Mouse (Mus musculus): ENCODE data around the gene Senp5. TPM values are rescaled to one million over a fixed set of nuclear protein-coding genes. Genes with fewer than 3 reads are reported as not detected.
"Not testable (repeated sequence)": the region's sequence is repeated elsewhere in the genome, so short reads cannot be mapped to it uniquely, and the experiment has no call there.

Gene Senp5
- polyA plus RNA-seq, 1 experiment, result 4.3 TPM

DNA sequence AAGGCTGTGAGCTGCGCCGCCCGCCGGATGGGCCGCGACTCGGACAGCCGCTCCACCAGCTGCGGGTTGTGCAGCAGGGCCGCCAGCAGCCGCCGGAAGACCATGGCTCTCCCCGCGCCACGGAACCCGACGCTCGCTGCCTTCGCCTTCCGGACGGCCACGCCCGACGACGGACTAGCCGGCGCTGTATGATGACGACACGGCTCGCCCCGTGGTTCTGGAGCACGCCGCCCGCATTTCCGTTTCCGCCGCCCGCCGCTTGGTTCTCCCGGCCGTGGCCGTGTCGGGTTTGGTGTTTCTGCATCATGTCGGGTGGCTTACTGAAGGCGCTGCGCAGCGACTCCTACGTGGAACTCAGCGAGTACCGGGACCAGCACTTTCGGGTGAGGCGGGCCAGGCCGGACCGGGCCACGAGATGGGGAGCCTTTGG, 54.7 kb downstream of the Senp5 start, which contains the start of the genes 0610012G03Rik and Ncbp2:
0610012G03Rik (minus strand) TSS at position 150 of the 430 bp plus-strand sequence.
Ncbp2 (plus strand) TSS at position 169 of the 430 bp plus-strand sequence.
- Histone ChIP-seq H3K27me3 (ENCODE audit: control insufficient read depth, insufficient read depth, low read length) (no peaks in the 10 kb centered on the region), H3K4me3 (ENCODE audit: control insufficient read depth, low read depth, low read length) (peak within 1 kb of the TSS; percentile 99), H3K36me3 (ENCODE audit: control insufficient read depth, insufficient read depth, low read length) (no peaks in the 10 kb centered on the region), H3K27ac (ENCODE audit: control insufficient read depth, insufficient read depth, low read depth, low read length) (peak within 1 kb of the TSS; percentile 85), H3K4me1 (ENCODE audit: control insufficient read depth, insufficient read depth, low read length) (no peaks in the 10 kb centered on the region; the same call in 1 of the 2 replicates)
- TF ChIP-seq POLR2A (IDR thresholded peaks at IDR 0.05; ENCODE audit: control insufficient read depth, low read depth, low read length) (peak; percentile 90), CTCF (IDR thresholded peaks at IDR 0.05; ENCODE audit: control insufficient read depth, insufficient read depth, insufficient replicate concordance, low read depth, low read length) (no peak)

DNA sequence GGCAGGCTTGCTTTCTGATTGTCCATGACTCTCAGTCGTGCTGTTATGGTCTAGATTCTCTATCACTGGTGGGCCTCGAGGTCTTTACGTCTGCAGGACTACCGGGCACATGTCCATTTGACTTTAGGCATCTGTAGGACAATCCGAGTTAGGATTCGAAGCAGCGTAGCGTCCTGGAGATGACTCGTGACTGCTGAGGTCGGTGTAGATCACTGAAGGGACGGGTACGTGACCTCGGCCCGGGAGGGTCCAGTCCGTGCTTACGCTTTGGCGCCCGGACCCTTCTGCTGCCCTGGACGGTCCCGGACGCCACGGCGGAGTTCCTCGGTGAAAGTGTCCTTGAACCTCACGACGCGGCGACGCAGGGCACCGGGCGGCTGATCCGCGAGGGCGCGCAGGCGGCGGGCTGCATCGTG, 55.2 kb downstream of the Senp5 start:
- no peak for TF ChIP-seq CTCF (IDR thresholded peaks at IDR 0.05; ENCODE audit: control insufficient read depth, insufficient read depth, insufficient replicate concordance, low read depth, low read length)
- TF ChIP-seq POLR2A (IDR thresholded peaks at IDR 0.05; ENCODE audit: control insufficient read depth, low read depth, low read length), result no peak
- Histone ChIP-seq H3K27ac (ENCODE audit: control insufficient read depth, insufficient read depth, low read depth, low read length) (peak overlapping the region; percentile 67), H3K36me3 (ENCODE audit: control insufficient read depth, insufficient read depth, low read length) (no peaks in the 10 kb centered on the region), H3K4me3 (ENCODE audit: control insufficient read depth, low read depth, low read length) (peak overlapping the region; percentile 99), H3K27me3 (ENCODE audit: control insufficient read depth, insufficient read depth, low read length) (no peaks in the 10 kb centered on the region), H3K4me1 (ENCODE audit: control insufficient read depth, insufficient read depth, low read length) (no peaks in the 10 kb centered on the region; the same call in 1 of the 2 replicates)

GRCm38 (mm10) chr16:31947333-31947732, 55.8 kb downstream of the Senp5 start:
- TF ChIP-seq CTCF (IDR thresholded peaks at IDR 0.05; ENCODE audit: control insufficient read depth, insufficient read depth, insufficient replicate concordance, low read depth, low read length) (no peak), POLR2A (IDR thresholded peaks at IDR 0.05; ENCODE audit: control insufficient read depth, low read depth, low read length) (no peak)
- Histone ChIP-seq H3K4me3 (ENCODE audit: control insufficient read depth, low read depth, low read length) (peak overlapping the region; percentile 99; the same call in 1 of the 2 replicates), H3K36me3 (ENCODE audit: control insufficient read depth, insufficient read depth, low read length) (no peaks in the 10 kb centered on the region), H3K27ac (ENCODE audit: control insufficient read depth, insufficient read depth, low read depth, low read length) (no peak overlapping the region), H3K4me1 (ENCODE audit: control insufficient read depth, insufficient read depth, low read length) (no peaks in the 10 kb centered on the region; the same call in 1 of the 2 replicates), H3K27me3 (ENCODE audit: control insufficient read depth, insufficient read depth, low read length) (no peaks in the 10 kb centered on the region)

GRCm38 (mm10) chr16:31945986-31946385, 57.1 kb downstream of the Senp5 start:
- not testable (repeated sequence) for H3K4me1 ChIP-seq (ENCODE audit: control insufficient read depth, insufficient read depth, low read length); H3K27ac ChIP-seq (ENCODE audit: control insufficient read depth, insufficient read depth, low read depth, low read length); H3K4me3 ChIP-seq (ENCODE audit: control insufficient read depth, low read depth, low read length); H3K36me3 ChIP-seq (ENCODE audit: control insufficient read depth, insufficient read depth, low read length); H3K27me3 ChIP-seq (ENCODE audit: control insufficient read depth, insufficient read depth, low read length)

DNA sequence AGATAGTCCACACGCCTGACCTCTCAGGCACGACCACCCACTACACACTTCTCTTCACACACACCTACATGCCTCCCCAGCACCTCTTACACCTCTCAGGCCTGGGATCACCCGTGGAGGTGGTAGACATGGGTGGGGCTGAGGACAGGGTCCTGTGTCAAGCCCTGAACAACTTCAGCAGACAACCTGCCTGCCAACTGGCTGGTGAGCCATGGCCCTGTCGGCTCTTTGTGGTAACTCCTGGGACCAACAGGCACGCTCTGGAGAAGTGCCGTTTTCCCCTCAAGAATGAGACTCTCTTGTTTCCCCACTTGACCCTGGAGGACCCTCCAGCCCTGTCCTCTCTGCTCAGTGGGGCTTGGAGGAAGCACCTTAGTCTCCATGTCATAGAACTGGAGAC, 57.7 kb downstream of the Senp5 start:
- TF ChIP-seq CTCF (IDR thresholded peaks at IDR 0.05; ENCODE audit: control insufficient read depth, insufficient read depth, insufficient replicate concordance, low read depth, low read length), result no peak
- no peak for TF ChIP-seq POLR2A (IDR thresholded peaks at IDR 0.05; ENCODE audit: control insufficient read depth, low read depth, low read length)
- Histone ChIP-seq H3K4me1 (ENCODE audit: control insufficient read depth, insufficient read depth, low read length) (no peaks in the 10 kb centered on the region; the same call in 1 of the 2 replicates), H3K27ac (ENCODE audit: control insufficient read depth, insufficient read depth, low read depth, low read length) (no peak overlapping the region), H3K27me3 (ENCODE audit: control insufficient read depth, insufficient read depth, low read length) (no peaks in the 10 kb centered on the region), H3K36me3 (ENCODE audit: control insufficient read depth, insufficient read depth, low read length) (no peaks in the 10 kb centered on the region), H3K4me3 (ENCODE audit: control insufficient read depth, low read depth, low read length) (no peak overlapping the region)

GRCm38 (mm10) chr16:31944698-31945255, 58.3 kb downstream of the Senp5 start:
- Histone ChIP-seq H3K4me1 (ENCODE audit: control insufficient read depth, insufficient read depth, low read length) (no peaks in the 10 kb centered on the region; the same call in 1 of the 2 replicates), H3K27ac (ENCODE audit: control insufficient read depth, insufficient read depth, low read depth, low read length) (no peak overlapping the region), H3K27me3 (ENCODE audit: control insufficient read depth, insufficient read depth, low read length) (no peaks in the 10 kb centered on the region), H3K36me3 (ENCODE audit: control insufficient read depth, insufficient read depth, low read length) (no peaks in the 10 kb centered on the region), H3K4me3 (ENCODE audit: control insufficient read depth, low read depth, low read length) (no peak overlapping the region)
- TF ChIP-seq CTCF (IDR thresholded peaks at IDR 0.05; ENCODE audit: control insufficient read depth, insufficient read depth, insufficient replicate concordance, low read depth, low read length) (no peak), POLR2A (IDR thresholded peaks at IDR 0.05; ENCODE audit: control insufficient read depth, low read depth, low read length) (no peak)

DNA sequence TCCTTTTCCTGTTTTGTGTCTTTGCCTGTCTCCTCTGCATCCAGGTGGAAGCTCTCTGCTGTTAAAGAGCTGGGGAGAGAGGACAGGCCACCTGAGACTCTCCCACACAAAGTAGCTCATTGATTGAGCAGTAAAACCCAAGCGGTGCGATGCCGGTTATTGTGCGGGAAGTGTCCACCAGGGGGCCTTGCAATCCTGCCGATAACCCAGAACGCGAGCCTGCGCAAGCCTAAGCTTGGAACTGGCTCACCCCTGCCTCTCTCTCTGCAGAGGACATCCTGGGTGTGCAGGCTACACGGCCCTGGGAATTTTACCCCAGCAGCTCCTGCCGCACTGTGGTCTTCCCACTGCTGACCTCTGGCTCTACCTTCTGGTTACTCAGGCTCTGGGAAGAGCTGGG, 59.1 kb downstream of the Senp5 start:
- Histone ChIP-seq H3K4me1 (ENCODE audit: control insufficient read depth, insufficient read depth, low read length) (no peaks in the 10 kb centered on the region; the same call in 1 of the 2 replicates), H3K36me3 (ENCODE audit: control insufficient read depth, insufficient read depth, low read length) (no peaks in the 10 kb centered on the region), H3K27me3 (ENCODE audit: control insufficient read depth, insufficient read depth, low read length) (no peaks in the 10 kb centered on the region), H3K4me3 (ENCODE audit: control insufficient read depth, low read depth, low read length) (no peak overlapping the region), H3K27ac (ENCODE audit: control insufficient read depth, insufficient read depth, low read depth, low read length) (no peak overlapping the region)
- TF ChIP-seq CTCF (IDR thresholded peaks at IDR 0.05; ENCODE audit: control insufficient read depth, insufficient read depth, insufficient replicate concordance, low read depth, low read length) (peak; percentile 74; the same call in 1 of the 2 replicates), POLR2A (IDR thresholded peaks at IDR 0.05; ENCODE audit: control insufficient read depth, low read depth, low read length) (no peak)
